ENCODE assay signal across 32 mouse cellular contexts in genomic region chr8:22025241-22025640, GRCm38 (mm10). TPM values are rescaled to one million over a fixed set of nuclear protein-coding genes. Genes with fewer than 3 reads are reported as not detected.
A peak's percentile ranks its signal among the peaks of the same experiment; 100 is the strongest.
DNase-seq lines count a peak whose midpoint lies in the region; ATAC-seq and TF ChIP-seq lines count a peak whose summit lies in the region.
"Had no signal": no experiment of that assay in that cellular context is flagged by ENCODE, and none has a peak within 500 bp of the region (broad histone marks: within the 10 kb centered on the region; RNA-seq: fewer than 3 reads in every experiment).

No protein-coding gene starts in this region.

- no peaks in the 10 kb centered on the region for H3K4me1 ChIP-seq in intestine, embryonic 16.5 days (ENCODE audit: control insufficient read depth, insufficient read depth, low read length)
- no peaks in the 10 kb centered on the region for H3K4me1 ChIP-seq in stomach, embryonic 16.5 days (ENCODE audit: control insufficient read depth, insufficient read depth, low read length)
- no peaks in the 10 kb centered on the region for H3K4me1 ChIP-seq in cerebellum, adult 2 months (ENCODE audit: control insufficient read depth, insufficient read depth, low read length)
- H3K4me1 ChIP-seq: embryonic facial prominence, embryonic 13.5 days; forebrain, embryonic 10.5 days; forebrain, embryonic 15.5 days; hindbrain, embryonic 12.5 days; limb, embryonic 10.5 days; limb, embryonic 15.5 days; midbrain, embryonic 13.5 days had no signal

- no peak overlapping the region for H3K9ac ChIP-seq in intestine, embryonic 16.5 days (ENCODE audit: low read depth, low read length)
- H3K9ac ChIP-seq in stomach, embryonic 16.5 days (ENCODE audit: low read length): no peak overlapping the region
- H3K9ac ChIP-seq: embryonic facial prominence, embryonic 13.5 days; forebrain, embryonic 15.5 days; hindbrain, embryonic 12.5 days; limb, embryonic 15.5 days; liver, embryonic 14.5 days; midbrain, embryonic 13.5 days had no signal

- no peaks in the 10 kb centered on the region for H3K27me3 ChIP-seq in intestine, embryonic 16.5 days (replicated peaks; ENCODE audit: control insufficient read depth, insufficient read depth, low read length)
- no peaks in the 10 kb centered on the region for H3K27me3 ChIP-seq in stomach, embryonic 16.5 days (ENCODE audit: control insufficient read depth, insufficient read depth, low read length)
- no peaks in the 10 kb centered on the region for H3K27me3 ChIP-seq in cerebellum, adult 2 months (ENCODE audit: control insufficient read depth, insufficient read depth, low read length)
- H3K27me3 ChIP-seq: embryonic facial prominence, embryonic 13.5 days; forebrain, embryonic 15.5 days; hindbrain, embryonic 12.5 days; limb, embryonic 15.5 days; midbrain, embryonic 13.5 days had no signal

- DNase-seq in ZHBTc4 (ENCODE audit: low read depth, low spot score): peak; percentile 10
- DNase-seq in lung, postnatal 14 days: peak; percentile 8
- DNase-seq in cerebellum, adult 2 months: no peak
- no peak for DNase-seq in spleen, adult 18-20 months
- no peak for DNase-seq in urinary bladder, postnatal 14 days (ENCODE audit: low spot score)
- DNase-seq: adrenal gland, postnatal 10 days; cerebellum, adult 11 months; cerebellum, adult 9-11 months; embryo, embryonic 11 days; gastrocnemius, postnatal 25 days; heart, postnatal 36 days; kidney, adult 2 months; kidney, postnatal 36 days had no signal

- TF ChIP-seq CTCF in cerebellum, adult 2 months (IDR thresholded peaks at IDR 0.05; ENCODE audit: borderline replicate concordance, insufficient read depth, low read depth, low read length): no peak

- no peak overlapping the region for H3K27ac ChIP-seq in intestine, embryonic 16.5 days (ENCODE audit: low read length)
- H3K27ac ChIP-seq in stomach, embryonic 16.5 days (ENCODE audit: low read length): peak overlapping the region; percentile 63
- H3K27ac ChIP-seq in cerebellum, adult 2 months (ENCODE audit: insufficient read depth, low read length): no peak overlapping the region
- H3K27ac ChIP-seq: embryonic facial prominence, embryonic 13.5 days; forebrain, embryonic 10.5 days; forebrain, embryonic 15.5 days; hindbrain, embryonic 12.5 days; hindbrain, postnatal 0 days; limb, embryonic 10.5 days; limb, embryonic 15.5 days; liver, embryonic 14.5 days; macrophage; midbrain, embryonic 13.5 days had no signal

- ATAC-seq in intestine, embryonic 16.5 days: peak; percentile 75
- ATAC-seq in stomach, embryonic 16.5 days (ENCODE audit: insufficient read depth, low FRiP score): peak; percentile 91
- ATAC-seq: forebrain, embryonic 15.5 days; hindbrain, postnatal 0 days; midbrain, embryonic 13.5 days had no signal

- WGBS in intestine, embryonic 16.5 days: 45% methylated on average over 4 of the region's 4 CpGs
- 43% methylated on average over 4 of the region's 4 CpGs for WGBS in stomach, embryonic 16.5 days
- WGBS in cerebellum, adult 2 months: 79% methylated on average over 4 of the region's 4 CpGs

- no peak for TF ChIP-seq POLR2A in cerebellum, adult 2 months (IDR thresholded peaks at IDR 0.05; ENCODE audit: borderline replicate concordance, insufficient read depth, low read length)

- H3K4me3 ChIP-seq in intestine, embryonic 16.5 days (ENCODE audit: low read length): no peak overlapping the region
- H3K4me3 ChIP-seq in stomach, embryonic 16.5 days (replicated peaks; ENCODE audit: low read length): no peak overlapping the region
- no peak overlapping the region for H3K4me3 ChIP-seq in cerebellum, adult 2 months (replicated peaks; ENCODE audit: insufficient read depth, low read depth, low read length)
- H3K4me3 ChIP-seq: embryonic facial prominence, embryonic 13.5 days; forebrain, embryonic 10.5 days; forebrain, embryonic 15.5 days; hindbrain, embryonic 12.5 days; limb, embryonic 10.5 days; limb, embryonic 15.5 days; midbrain, embryonic 13.5 days had no signal

- no peaks in the 10 kb centered on the region for H3K36me3 ChIP-seq in intestine, embryonic 16.5 days (ENCODE audit: control insufficient read depth, insufficient read depth, low read length)
- no peaks in the 10 kb centered on the region for H3K36me3 ChIP-seq in stomach, embryonic 16.5 days (ENCODE audit: control insufficient read depth, insufficient read depth, low read length)
- H3K36me3 ChIP-seq: embryonic facial prominence, embryonic 13.5 days; forebrain, embryonic 10.5 days; forebrain, embryonic 15.5 days; hindbrain, embryonic 12.5 days; limb, embryonic 10.5 days; limb, embryonic 15.5 days; midbrain, embryonic 13.5 days had no signal

- H3K9me3 ChIP-seq in intestine, embryonic 16.5 days (ENCODE audit: control insufficient read depth, low read length): no peaks in the 10 kb centered on the region
- H3K9me3 ChIP-seq in stomach, embryonic 16.5 days (replicated peaks; ENCODE audit: control insufficient read depth, low read length): no peaks in the 10 kb centered on the region
- H3K9me3 ChIP-seq: embryonic facial prominence, embryonic 13.5 days; forebrain, embryonic 10.5 days; forebrain, embryonic 15.5 days; hindbrain, embryonic 12.5 days; limb, embryonic 10.5 days; limb, embryonic 15.5 days; midbrain, embryonic 13.5 days had no signal

- H3K4me2 ChIP-seq in intestine, embryonic 16.5 days (ENCODE audit: low read depth, low read length): no peak overlapping the region
- H3K4me2 ChIP-seq in stomach, embryonic 16.5 days (ENCODE audit: low read depth, low read length): no peak overlapping the region
- H3K4me2 ChIP-seq: embryonic facial prominence, embryonic 13.5 days; forebrain, embryonic 15.5 days; heart, embryonic 11.5 days; hindbrain, embryonic 12.5 days; limb, embryonic 15.5 days; midbrain, embryonic 13.5 days had no signal

RNA-seq across cellular contexts. Expression of gene Atp7b, which starts 34.9 kb away (rescaled TPM):
- polyA plus RNA-seq in intestine, embryonic 16.5 days (2015; fragmentation: Nextera tagmentation; extraction: Ambion mirVana): 4.7 and 5.1 TPM in 2 replicates
- 11.1 and 12.7 TPM in 2 replicates for polyA plus RNA-seq in stomach, embryonic 16.5 days (2015; fragmentation: Nextera tagmentation; extraction: Ambion mirVana)
- 2.2 and 2.6 TPM in 2 replicates for polyA plus RNA-seq in cerebellum, adult 2 months (2012; rRNA removed)
- polyA plus RNA-seq: macrophage had no signal

RNA-seq across cellular contexts. Expression of gene Alg11, which starts 35.3 kb away (rescaled TPM):
- 28.7 and 30.4 TPM in 2 replicates for polyA plus RNA-seq in intestine, embryonic 16.5 days (2015; fragmentation: Nextera tagmentation; extraction: Ambion mirVana)
- 34.2 and 38.1 TPM in 2 replicates for polyA plus RNA-seq in stomach, embryonic 16.5 days (2015; fragmentation: Nextera tagmentation; extraction: Ambion mirVana)
- polyA plus RNA-seq in cerebellum, adult 2 months (2012; rRNA removed): 15.1 and 15.5 TPM in 2 replicates

RNA-seq across cellular contexts. Expression of gene Ccdc70, which starts 55.7 kb away (rescaled TPM):
- polyA plus RNA-seq in intestine, embryonic 16.5 days (2015; fragmentation: Nextera tagmentation; extraction: Ambion mirVana): not detected in 2 replicates
- polyA plus RNA-seq in stomach, embryonic 16.5 days (2015; fragmentation: Nextera tagmentation; extraction: Ambion mirVana): not detected in 2 replicates
- not detected in 2 replicates for polyA plus RNA-seq in cerebellum, adult 2 months (2012; rRNA removed)
- polyA plus RNA-seq: embryonic facial prominence, embryonic 13.5 days; forebrain, embryonic 10.5 days; forebrain, embryonic 15.5 days; frontal cortex, adult 2 months; heart, embryonic 11.5 days; heart, embryonic 16.5 days; hindbrain, embryonic 12.5 days; hindbrain, postnatal 0 days; kidney, adult 2 months; kidney, embryonic 16.5 days; limb, embryonic 10.5 days; limb, embryonic 15.5 days; liver, embryonic 14.5 days; macrophage; midbrain, embryonic 13.5 days; neural tube, embryonic 14.5 days; small intestine, adult 2 months; thymus, postnatal 0 days had no signal

Comparison
In these comparisons a context has a peak if more than half of its experiments do, and no peak if none do; other contexts are left out.
1. DNase-seq: peak in ZHBTc4 (single experiment) and lung, postnatal 14 days (single experiment); none in cerebellum, adult 2 months (0 of 2), spleen, adult 18-20 months (0 of 2) and urinary bladder, postnatal 14 days (single experiment).